Mouse (Mus musculus) urinary bladder, adult 2 months (tissue): ENCODE results near the gene Olfr463. TPM values are rescaled to one million over a fixed set of nuclear protein-coding genes. Genes with fewer than 3 reads are reported as not detected.
"Not testable (repeated sequence)": the region's sequence is repeated elsewhere in the genome, so short reads cannot be mapped to it uniquely, and the experiment has no call there.

Source experiments
- DNase-seq: peaks from one replicate; pipeline ENCODE4 v3.0.0; 2022; ENCODE audit warnings: low spot score
- polyA plus RNA-seq: library from polyadenylated mRNA; depleted of rRNA; stranded (reverse); fragments of >200 nt; gene quantifications from 2 replicates; pipeline ENCODE4 v1.2.3, GENCODE M21; 2012; rRNA removed

The Olfr463 gene
- polyA plus RNA-seq = not detected in 2 replicates

GRCm38 (mm10) chr11:87897287-87897686, at the start of gene Olfr463:
Gene Olfr463, minus strand, starts transcription at chr11:87897387.
- DNase-seq = no peak

GRCm38 (mm10) chr11:87935467-87935866, 38.3 kb upstream of the Olfr463 start:
- no peak for DNase-seq

DNA sequence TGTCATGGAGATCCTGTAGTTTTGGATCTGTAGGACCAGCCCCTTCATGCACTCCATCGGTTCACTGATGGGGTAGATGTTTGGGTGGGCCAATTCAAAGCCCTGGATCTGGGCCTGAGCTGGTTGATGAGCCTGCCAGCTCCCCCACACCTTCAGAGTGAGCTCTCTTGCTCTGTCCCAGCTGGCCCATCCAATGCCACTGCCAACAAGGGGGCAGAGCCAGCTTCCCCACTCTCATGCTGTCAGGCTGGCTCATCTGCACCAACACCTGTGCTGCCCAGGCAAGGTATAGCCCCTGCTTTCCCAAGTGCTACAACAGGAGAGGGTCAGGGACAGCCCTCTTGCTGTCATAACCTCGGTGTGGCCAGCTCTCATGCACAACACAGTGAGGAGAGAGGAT, 36.5 kb upstream of the Olfr463 start:
- DNase-seq = no peak

DNA sequence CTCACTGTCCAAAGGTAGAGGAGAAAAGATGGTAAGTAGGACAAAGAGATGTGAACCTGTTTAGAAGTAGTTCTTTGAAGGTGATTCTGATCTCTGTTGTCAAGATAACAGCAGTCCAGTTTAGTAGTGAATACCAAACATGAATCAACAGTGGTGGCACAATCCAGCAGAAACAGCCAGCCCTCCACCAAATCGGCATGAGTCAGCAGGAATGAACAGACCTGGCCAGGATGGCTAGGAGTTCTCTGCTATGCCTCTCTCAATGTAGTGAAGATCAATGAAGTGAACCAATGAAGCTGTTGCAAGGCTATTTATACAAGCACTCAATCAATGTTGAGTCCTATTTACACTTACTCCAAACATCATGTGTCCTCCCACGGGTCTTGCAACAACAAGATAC, 33.2 kb upstream of the Olfr463 start:
- no peak for DNase-seq

DNA sequence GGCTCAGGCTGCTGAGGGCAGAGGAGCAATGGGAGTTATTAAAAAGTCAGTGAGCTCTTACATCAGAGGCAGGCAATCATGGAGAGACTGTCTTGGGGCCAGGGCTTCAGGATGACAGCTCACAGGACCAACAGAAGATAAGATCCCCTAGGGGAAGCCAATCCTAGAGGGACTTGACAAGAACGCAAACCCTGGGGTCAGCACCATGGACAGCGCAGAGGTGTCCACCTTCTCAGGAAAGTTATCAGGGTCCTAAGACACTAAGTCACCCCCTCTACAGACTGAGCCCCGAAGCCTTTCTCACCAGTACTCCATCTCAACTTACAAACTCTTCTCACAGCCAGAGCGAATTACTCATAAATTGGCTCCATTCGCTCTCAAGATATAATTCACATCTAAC, 23.8 kb upstream of the Olfr463 start, which contains the start of gene Olfr464:
Gene Olfr464, minus strand, starts transcription at position 2 of the 400 bp plus-strand sequence.
- DNase-seq = no peak

- DNase-seq = no peak
Measured at GRCm38 (mm10) chr11:87920301-87920700, 23.1 kb upstream of the Olfr463 start.

DNA sequence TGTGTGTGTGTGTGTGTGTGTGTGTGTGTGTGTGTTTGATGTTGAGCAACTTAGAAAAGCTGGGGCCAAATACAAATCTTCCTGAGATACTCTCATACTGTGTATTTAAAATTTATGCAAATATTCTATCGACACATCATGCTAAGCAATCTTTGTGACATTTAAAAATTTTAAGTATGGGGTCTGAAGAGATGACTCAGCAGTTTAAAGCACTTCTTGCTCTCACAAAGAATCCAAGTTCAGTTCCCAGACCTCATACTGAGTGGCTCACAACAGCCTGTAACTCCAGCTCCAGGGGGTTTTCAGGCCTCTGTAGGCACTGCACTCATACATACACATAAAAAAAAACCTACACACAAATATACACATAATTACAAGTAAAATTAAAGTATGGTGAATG, 18.8 kb upstream of the Olfr463 start:
- DNase-seq = no peak

DNA sequence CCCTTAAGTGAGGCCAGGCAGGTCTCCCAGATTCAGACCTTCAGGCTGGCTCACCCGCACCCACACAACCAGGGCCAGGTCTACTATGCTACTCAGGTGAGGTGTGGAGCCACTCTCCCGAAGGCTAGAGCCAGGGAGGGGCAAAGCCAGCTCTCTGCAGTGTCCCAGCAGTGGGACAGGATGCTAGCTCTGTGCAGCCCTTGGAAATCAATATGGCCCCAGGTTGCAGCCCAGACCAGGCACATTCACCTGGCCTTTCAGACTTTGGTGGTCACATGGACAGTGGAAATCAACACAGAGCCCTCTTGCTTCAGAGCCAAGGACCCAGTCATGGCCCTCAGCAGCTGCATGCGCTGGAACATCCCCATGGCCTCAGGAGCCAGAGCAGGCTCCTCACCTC, 7.1 kb upstream of the Olfr463 start:
- DNase-seq = no peak

DNA sequence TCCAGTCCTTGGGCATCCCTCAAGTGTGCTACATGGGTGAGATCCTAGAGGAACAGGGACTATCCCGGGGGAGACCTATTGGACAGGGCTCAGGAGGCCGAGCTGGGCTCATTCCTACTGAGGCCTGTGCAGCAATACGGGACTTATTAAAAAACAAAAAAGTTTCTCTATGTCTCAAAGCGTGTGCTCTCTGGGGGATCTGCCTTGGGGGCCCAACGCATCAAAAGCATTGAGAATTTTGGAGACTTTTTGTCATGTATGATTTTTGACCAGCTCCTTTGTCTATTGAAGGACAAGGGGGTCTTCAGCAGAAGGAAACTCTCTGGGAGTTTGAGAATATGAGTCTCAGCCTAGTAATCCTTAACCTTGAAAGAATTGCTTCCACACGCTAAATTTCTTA, 5.0 kb downstream of the Olfr463 start, which contains the start of gene Olfr462:
Gene Olfr462, minus strand, starts transcription at position 101 of the 400 bp plus-strand sequence.
- no peak for DNase-seq

DNA sequence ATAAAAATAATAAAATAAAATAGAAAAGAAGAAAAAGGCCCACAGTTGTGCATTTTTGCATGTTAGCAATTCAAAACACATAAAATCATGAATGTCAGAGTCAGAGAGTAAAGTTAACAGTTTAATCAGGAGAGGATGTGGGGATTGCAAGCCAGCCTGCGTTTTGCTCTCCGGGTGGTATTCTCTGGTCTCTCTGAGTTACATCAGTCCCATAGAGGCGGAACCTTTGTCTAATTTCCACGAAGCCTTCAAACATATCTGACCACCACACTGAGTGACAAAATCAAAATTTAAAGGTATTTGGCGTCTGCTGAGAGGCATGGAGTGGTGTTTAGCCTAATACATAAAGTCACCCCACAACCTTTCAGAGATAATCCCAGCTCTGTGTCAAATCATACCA, 12.3 kb downstream of the Olfr463 start:
- no peak for DNase-seq

- no peak for DNase-seq
Measured at GRCm38 (mm10) chr11:87883493-87883892, 13.7 kb downstream of the Olfr463 start.

- DNase-seq = no peak
Measured at GRCm38 (mm10) chr11:87881714-87882113, 15.5 kb downstream of the Olfr463 start.

DNA sequence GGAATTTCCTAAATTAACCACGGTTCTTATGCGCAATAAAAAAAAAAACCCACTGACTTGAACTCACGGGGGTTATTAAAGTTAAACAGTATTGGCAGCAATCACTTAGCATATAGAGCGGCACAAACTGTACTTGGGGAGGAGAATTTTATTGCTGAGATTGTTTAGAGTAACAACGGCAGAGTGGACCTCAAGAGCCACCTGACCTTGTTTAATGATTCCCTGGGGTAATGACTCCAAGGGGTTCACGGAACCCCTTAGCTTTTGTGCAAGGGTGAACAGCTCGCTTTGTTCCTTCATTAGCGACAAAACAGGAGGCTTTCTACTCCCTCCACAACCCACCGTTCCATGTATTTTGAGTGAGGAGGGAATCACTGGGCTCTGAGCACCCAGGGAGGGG, 17.4 kb downstream of the Olfr463 start:
- no peak for DNase-seq

DNA sequence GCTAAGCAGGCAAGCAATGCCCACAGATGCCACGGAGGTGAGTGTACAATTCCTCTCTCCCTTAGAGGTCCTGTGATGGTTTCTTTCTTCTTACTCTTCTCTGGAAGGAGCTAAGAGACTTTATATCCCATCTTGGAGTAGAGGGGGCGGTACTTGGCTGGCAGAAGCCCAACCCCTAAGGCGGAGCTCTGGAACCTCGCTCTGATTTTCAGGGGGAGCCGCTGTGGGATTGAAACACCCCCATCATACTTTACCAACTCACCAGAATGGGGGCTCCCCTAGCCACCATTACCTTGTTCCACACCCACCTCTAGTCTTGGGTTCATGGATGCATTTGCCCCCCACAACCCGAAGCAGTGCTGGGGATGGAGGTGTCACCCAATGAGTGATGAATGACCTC, 21.8 kb downstream of the Olfr463 start, which contains the start of gene Epx:
Gene Epx, minus strand, starts transcription at position 101 of the 400 bp plus-strand sequence.
- no peak for DNase-seq

GRCm38 (mm10) chr11:87871766-87872165, 25.4 kb downstream of the Olfr463 start:
- no peak for DNase-seq

GRCm38 (mm10) chr11:87870096-87870495, 27.1 kb downstream of the Olfr463 start:
- no peak for DNase-seq

DNA sequence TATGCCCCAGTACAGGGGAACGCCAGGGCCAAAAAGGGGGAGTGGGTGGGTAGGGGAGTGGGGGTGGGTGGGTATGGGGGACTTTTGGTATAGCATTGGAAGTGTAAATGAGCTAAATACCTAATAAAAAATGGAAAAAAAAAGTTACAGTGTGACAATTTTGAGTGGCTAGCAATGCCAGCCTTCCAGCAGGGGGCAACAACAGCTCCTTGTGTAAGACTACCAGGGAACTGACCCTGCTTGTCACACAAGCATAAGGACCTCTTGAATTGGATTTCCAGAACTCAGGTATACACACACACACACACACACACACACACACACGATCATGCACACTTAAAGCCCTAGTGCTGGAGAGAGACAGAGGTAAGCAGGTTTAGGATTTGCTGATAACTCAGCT, 30.3 kb downstream of the Olfr463 start:
- not testable (repeated sequence) for DNase-seq

- DNase-seq = no peak
Measured at GRCm38 (mm10) chr11:87862805-87863204, 34.4 kb downstream of the Olfr463 start.

DNA sequence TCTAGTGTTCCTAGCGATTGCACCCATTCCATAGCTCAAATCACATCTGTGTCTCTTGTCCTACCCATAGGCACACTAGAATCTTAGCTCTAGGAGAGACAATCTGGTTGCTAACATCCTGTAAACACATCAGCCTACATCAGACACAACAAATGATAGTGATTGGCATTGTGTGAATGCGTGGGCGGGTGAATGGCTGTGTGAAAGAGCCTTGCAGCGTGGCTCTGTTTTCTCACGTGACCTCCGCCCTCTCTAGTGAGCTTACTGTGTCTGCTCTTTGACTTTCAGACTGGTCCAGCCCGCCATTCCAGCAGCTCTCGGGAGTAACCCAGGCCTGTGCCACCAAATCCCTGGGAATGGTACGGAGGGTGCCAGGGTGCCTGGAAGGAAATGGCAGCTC, 36.8 kb downstream of the Olfr463 start:
- no peak for DNase-seq

DNA sequence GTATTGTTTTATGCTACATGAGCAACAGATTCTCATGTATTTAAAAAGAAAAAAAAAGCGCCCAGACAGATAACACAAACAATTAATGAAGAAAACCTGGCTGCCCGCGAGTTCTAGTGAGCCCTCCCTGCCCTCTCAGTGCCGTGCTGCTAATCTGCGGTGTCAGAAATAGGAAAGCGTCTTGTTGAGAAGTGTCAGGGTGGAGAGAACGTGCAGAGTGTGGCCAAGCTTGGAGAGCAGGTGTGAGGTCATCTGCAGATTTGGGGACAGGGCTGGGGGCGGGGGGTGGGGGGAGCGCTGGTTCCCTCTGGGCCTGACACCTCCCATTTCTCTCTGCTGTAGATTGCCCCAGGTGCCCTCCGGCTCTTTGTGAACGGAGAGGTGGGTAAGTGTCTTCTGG, 37.9 kb downstream of the Olfr463 start:
- no peak for DNase-seq

GRCm38 (mm10) chr11:87854550-87854949, 42.6 kb downstream of the Olfr463 start:
- DNase-seq = no peak

- DNase-seq = no peak
Measured at GRCm38 (mm10) chr11:87853597-87853954, 43.6 kb downstream of the Olfr463 start.

DNA sequence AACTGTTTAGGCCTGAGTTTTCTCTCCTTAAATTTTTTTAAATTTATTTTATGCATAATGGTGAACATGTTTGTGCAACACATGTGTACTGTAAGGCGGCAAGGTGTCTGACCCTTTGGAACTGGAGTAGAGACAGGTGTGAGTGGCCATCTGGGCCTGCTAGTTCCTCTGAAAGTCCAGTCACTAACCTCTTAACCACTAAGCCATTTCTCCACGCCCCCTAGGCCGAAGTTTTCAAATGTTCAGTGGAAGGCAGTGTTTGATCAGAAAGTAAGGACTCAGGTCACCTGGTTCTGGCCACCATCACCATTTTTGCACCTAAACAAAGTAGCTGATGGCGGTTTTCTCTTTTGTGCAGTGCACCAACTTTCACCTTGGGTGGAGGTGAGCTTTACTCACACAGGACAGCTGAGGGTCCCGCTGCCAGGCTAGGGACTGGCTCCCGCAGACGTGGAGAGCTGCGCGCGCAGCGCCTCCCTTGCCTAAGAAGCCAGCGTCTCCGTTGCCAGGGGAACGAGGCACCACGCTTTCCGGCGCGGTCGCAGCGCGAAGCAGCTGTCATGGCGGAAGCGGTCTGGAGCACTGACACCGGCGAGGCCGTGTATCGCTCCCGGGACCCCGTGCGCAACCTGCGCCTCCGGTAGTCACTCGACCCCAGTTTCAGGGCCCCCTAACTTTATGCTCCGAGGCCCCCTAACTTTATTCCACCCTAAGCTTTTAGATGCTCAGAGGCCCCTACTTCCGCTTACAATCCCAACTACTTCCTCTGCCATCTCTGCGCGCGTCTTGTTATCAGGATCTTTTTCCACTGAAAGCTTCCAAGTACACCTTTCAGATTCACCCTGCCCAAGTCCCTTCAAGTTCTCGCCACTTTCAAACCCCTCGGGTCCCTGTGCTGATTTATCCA, 44.2 kb downstream of the Olfr463 start, which contains the start of gene Mks1:
Gene Mks1, plus strand, starts transcription at position 526 of the 907 bp plus-strand sequence.
- peak; percentile 76 for DNase-seq
